Mouse (Mus musculus) thymus, adult 2 months (tissue): ENCODE results near the gene Myd88.

ENCODE experiments used
- CTCF ChIP-seq: fragments of 200-500 bp; IDR thresholded peaks from 2 replicates; pipeline ENCODE4 v1.5.1; 2012; ENCODE audit warnings: mild to moderate bottlenecking, control low read depth, low read length, moderate library complexity, borderline replicate concordance; ENCODE audit not compliant: control insufficient read depth, poor library complexity, insufficient read depth; ENCODE audit errors: extremely low read depth
- POLR2A ChIP-seq: fragments of 200-500 bp; IDR thresholded peaks from 2 replicates; pipeline ENCODE4 v1.6.1; 2012; ENCODE audit warnings: mild to moderate bottlenecking, low read length, control low read depth, moderate library complexity; ENCODE audit not compliant: control insufficient read depth, poor library complexity, insufficient read depth; ENCODE audit errors: extremely low read depth

GRCm38 (mm10) chr9:119375008-119375407, 33.8 kb upstream of the Myd88 start:
- TF ChIP-seq CTCF (no peak), POLR2A (no peak)
